Mouse (Mus musculus) megakaryocyte, embryonic 14.5 days (primary cell): Measurements from ENCODE around the gene Als2.

Experiments used
- FLI1 ChIP-seq: IDR thresholded peaks from 2 replicates; pipeline ENCODE4 v1.6.1; 2012; ENCODE audit warnings: low read length, inconsistent platforms, mixed read lengths
- GATA1 ChIP-seq: IDR thresholded peaks from 3 replicates; pipeline ENCODE4 v1.6.1; 2012; ENCODE audit warnings: mixed read lengths, low read length, inconsistent platforms, borderline replicate concordance

DNA sequence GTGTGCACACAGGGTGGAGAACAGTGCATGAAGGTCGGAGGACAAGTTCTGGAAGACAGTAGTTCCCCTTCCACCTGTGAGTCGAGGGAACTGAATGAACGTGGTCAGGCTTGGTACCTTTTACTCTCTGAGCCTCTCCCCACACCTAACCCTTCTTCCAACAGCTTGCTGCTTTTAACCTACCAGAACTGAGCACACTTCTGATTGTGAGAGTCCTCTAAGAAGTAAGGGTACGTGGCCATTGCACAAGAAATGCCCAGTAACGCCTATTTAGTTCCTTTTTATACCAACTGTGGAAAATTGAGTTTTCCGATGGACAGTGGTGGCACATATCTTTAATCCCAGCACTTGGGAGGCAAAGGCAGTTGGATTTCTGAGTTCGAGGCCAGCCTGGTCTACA lies 8.5 kb downstream of the Als2 start:
- TF ChIP-seq GATA1 (no peak), FLI1 (no peak)
